Mouse (Mus musculus) intestine, embryonic 16.5 days (tissue): Measurements from ENCODE around the gene Ino80e. TPM values are rescaled to one million over a fixed set of nuclear protein-coding genes. Genes with fewer than 3 reads are reported as not detected.
A peak's percentile ranks its signal among the peaks of the same experiment; 100 is the strongest.

Source experiments
- ATAC-seq: fragments of 200-750 bp; cut with Nextera tagmentation; 2 replicates; pipeline ENCODE4 v1.8.0; 2017; ENCODE audit warnings: moderate TSS enrichment, moderate library complexity
- H3K27ac ChIP-seq: fragments of 300-500 bp; sonication (generic); 2 replicates; pipeline ENCODE4 v1.5.1; 2014; ENCODE audit warnings: mild to moderate bottlenecking, low read length
- H3K27me3 ChIP-seq: fragments of 300-500 bp; sonication (generic); replicated peaks from 2 replicates; pipeline ENCODE4 v1.6.1; 2014; ENCODE audit warnings: low read length, control low read depth, mixed read lengths; ENCODE audit not compliant: control insufficient read depth, insufficient read depth
- H3K36me3 ChIP-seq: fragments of 300-500 bp; sonication (generic); 2 replicates; pipeline ENCODE4 v1.6.1; 2014; ENCODE audit warnings: low read length, control low read depth; ENCODE audit not compliant: control insufficient read depth, insufficient read depth
- H3K4me1 ChIP-seq: fragments of 300-500 bp; sonication (generic); 2 replicates; pipeline ENCODE4 v1.6.1; 2014; ENCODE audit warnings: low read length, control low read depth, mixed read lengths; ENCODE audit not compliant: control insufficient read depth, insufficient read depth
- H3K4me2 ChIP-seq: fragments of 300-500 bp; sonication (generic); 2 replicates; pipeline ENCODE4 v1.6.1; 2014; ENCODE audit warnings: low read depth, low read length, control low read depth
- H3K4me3 ChIP-seq: fragments of 300-500 bp; sonication (generic); 2 replicates; pipeline ENCODE4 v1.5.1; 2014; ENCODE audit warnings: mild to moderate bottlenecking, low read length
- H3K9ac ChIP-seq: fragments of 300-500 bp; sonication (generic); 2 replicates; pipeline ENCODE4 v1.6.1; 2014; ENCODE audit warnings: low read depth, low read length
- H3K9me3 ChIP-seq: fragments of 300-500 bp; sonication (generic); 2 replicates; pipeline ENCODE4 v1.6.1; 2016; ENCODE audit warnings: low read length, control low read depth; ENCODE audit not compliant: control insufficient read depth
- WGBS: fragments of 180-500 bp; shearing (Covaris S2); extraction: QIAGEN DNeasy Blood & Tissue Kit; methylation state at CpG from one replicate; pipeline ENCODE4 v1.1.7; 2014; 5-methylcytosine and 5-hydroxymethylcytosine counted together
- polyA plus RNA-seq: library from polyadenylated mRNA; unstranded; fragments of >200 nt; fragmentation: Nextera tagmentation; extraction: Ambion mirVana; gene quantifications from 2 replicates; pipeline ENCODE4 v1.2.1, GENCODE M21; 2015

Ino80e gene
- polyA plus RNA-seq, 1 experiment from 2014 or later = 62.3 TPM

GRCm38 (mm10) chr7:126884286-126885164, 22.3 kb upstream of the Ino80e start, which contains the start of gene Taok2:
Taok2 (minus strand) TSS chr7:126884703.
- Histone ChIP-seq H3K4me3 (peak within 1 kb of the TSS; percentile 93), H3K27me3 (no peaks in the 10 kb centered on the region), H3K27ac (peak within 1 kb of the TSS; percentile 96), H3K9ac (peak within 1 kb of the TSS; percentile 91), H3K9me3 (no peaks in the 10 kb centered on the region), H3K4me1 (peaks cover 19% of the 10 kb centered on the region), H3K36me3 (peaks cover 11% of the 10 kb centered on the region; the same call in 1 of the 2 replicates), H3K4me2 (peak within 1 kb of the TSS; percentile 73)
- WGBS = under 1% methylated on average over 56 of the region's 56 CpGs
- peak; percentile 98 for ATAC-seq

- peak overlapping the region; percentile 73 for H3K4me2 ChIP-seq
- H3K36me3 ChIP-seq = peaks cover 17% of the 10 kb centered on the region
- H3K27ac ChIP-seq = peak overlapping the region; percentile 96
- WGBS = under 1% methylated on average over 15 of the region's 15 CpGs
- peaks cover 19% of the 10 kb centered on the region for H3K4me1 ChIP-seq
- H3K9me3 ChIP-seq = no peaks in the 10 kb centered on the region
- no peaks in the 10 kb centered on the region for H3K27me3 ChIP-seq
- peak overlapping the region; percentile 93 for H3K4me3 ChIP-seq
- peak; percentile 8 for ATAC-seq
- H3K9ac ChIP-seq = peak overlapping the region; percentile 91
Measured at GRCm38 (mm10) chr7:126883731-126884181, 21.6 kb upstream of the Ino80e start.

GRCm38 (mm10) chr7:126881040-126881439, 18.9 kb upstream of the Ino80e start:
- no peak overlapping the region for H3K4me3 ChIP-seq
- ATAC-seq = no peak
- 0 out of 2 replicates have a peak overlapping the region, but pooled peaks have one; percentile 73 for H3K4me2 ChIP-seq
- H3K9me3 ChIP-seq = no peaks in the 10 kb centered on the region
- H3K27me3 ChIP-seq = no peaks in the 10 kb centered on the region
- peak overlapping the region; percentile 30; the same call in 1 of the 2 replicates for H3K27ac ChIP-seq
- H3K36me3 ChIP-seq = peaks cover 27% of the 10 kb centered on the region
- peaks cover 19% of the 10 kb centered on the region for H3K4me1 ChIP-seq
- H3K9ac ChIP-seq = peak overlapping the region; percentile 91; the same call in 1 of the 2 replicates
- 68% methylated on average over 6 of the region's 6 CpGs for WGBS

- H3K4me1 ChIP-seq = 0 out of 2 replicates have a peak, but pooled peaks cover 8% of the 10 kb centered on the region
- ATAC-seq = no peak
- WGBS = 97% methylated on average over 1 of the region's 1 CpGs
- H3K9me3 ChIP-seq = no peaks in the 10 kb centered on the region
- no peak overlapping the region for H3K27ac ChIP-seq
- H3K27me3 ChIP-seq = no peaks in the 10 kb centered on the region
- no peak overlapping the region for H3K4me3 ChIP-seq
- H3K9ac ChIP-seq = no peak overlapping the region
- H3K36me3 ChIP-seq = peaks cover 46% of the 10 kb centered on the region
- H3K4me2 ChIP-seq = no peak overlapping the region
Measured at GRCm38 (mm10) chr7:126877239-126877638, 15.1 kb upstream of the Ino80e start.

GRCm38 (mm10) chr7:126870520-126870891, 8.3 kb upstream of the Ino80e start:
- peaks cover 31% of the 10 kb centered on the region for H3K36me3 ChIP-seq
- no peak overlapping the region for H3K4me3 ChIP-seq
- ATAC-seq = no peak
- 98% methylated on average over 2 of the region's 2 CpGs for WGBS
- no peak overlapping the region for H3K27ac ChIP-seq
- H3K9ac ChIP-seq = no peak overlapping the region
- H3K9me3 ChIP-seq = no peaks in the 10 kb centered on the region
- no peaks in the 10 kb centered on the region for H3K27me3 ChIP-seq
- no peak overlapping the region for H3K4me2 ChIP-seq
- no peaks in the 10 kb centered on the region for H3K4me1 ChIP-seq

DNA sequence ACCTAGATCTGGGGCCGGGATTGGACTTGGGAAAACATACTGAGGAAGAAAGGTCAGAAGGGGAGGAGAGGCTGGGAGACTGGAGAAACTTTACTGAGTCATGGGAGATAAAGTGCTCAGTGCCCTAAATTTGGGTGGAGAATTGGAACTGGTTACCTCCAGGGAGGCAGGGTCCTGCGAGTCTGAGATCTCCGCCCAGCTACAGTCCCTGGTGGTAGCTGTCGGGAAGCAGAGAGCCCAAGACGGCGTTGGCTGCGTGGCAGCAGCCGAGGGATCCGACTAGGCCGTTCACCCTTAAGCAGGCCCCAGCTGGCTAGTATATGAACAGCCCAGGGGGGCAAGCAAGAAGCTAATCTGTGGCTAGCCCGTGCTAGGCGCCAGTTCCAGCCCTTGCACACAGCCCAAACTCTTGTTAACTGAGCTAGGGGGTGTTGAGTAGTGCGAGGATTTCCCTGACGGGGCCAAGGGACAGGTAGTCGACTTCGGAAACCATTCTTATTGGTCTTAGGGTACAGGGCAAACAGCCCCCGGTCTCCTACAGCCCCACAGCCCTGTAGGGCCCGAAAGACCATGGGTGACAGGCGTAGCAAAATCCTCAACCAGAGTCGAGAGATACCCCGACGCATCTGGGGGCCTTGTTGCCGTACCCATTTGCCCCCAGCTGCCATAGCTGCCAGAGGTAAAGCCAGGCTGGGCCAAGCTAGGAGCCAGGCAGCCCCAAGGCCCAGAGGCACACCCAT, 7.8 kb upstream of the Ino80e start:
- Histone ChIP-seq H3K27ac (no peak overlapping the region), H3K9ac (no peak overlapping the region), H3K4me3 (no peak overlapping the region), H3K4me2 (no peak overlapping the region), H3K36me3 (peaks cover 26% of the 10 kb centered on the region), H3K9me3 (no peaks in the 10 kb centered on the region), H3K27me3 (no peaks in the 10 kb centered on the region), H3K4me1 (no peaks in the 10 kb centered on the region)
- ATAC-seq = no peak
- WGBS = 93% methylated on average over 23 of the region's 23 CpGs

DNA sequence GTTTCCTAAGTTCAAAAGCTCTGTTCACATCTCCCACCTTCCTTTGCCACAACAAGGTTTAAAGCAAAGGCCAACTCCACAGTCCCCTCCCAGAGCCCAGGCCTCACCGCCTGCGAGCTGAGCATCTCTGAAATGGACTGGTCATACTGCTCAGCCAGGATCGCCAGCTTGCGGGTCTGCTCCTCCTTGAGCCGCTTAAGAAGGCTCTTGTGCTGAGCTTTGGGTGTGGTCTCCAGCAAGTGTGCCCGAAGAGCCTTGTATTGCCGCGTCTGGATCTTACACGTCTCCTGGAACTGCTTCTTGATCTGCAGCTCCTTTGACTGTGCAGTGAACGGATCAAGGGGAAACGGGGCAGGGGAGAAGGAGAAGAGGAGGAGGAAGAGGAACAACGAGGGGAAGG, 5.8 kb upstream of the Ino80e start:
- H3K4me3 ChIP-seq = no peak overlapping the region
- no peak for ATAC-seq
- H3K4me2 ChIP-seq = no peak overlapping the region
- no peak overlapping the region for H3K27ac ChIP-seq
- no peaks in the 10 kb centered on the region for H3K9me3 ChIP-seq
- no peaks in the 10 kb centered on the region for H3K27me3 ChIP-seq
- no peak overlapping the region for H3K9ac ChIP-seq
- peaks cover 20% of the 10 kb centered on the region for H3K36me3 ChIP-seq
- WGBS = 82% methylated on average over 12 of the region's 12 CpGs
- peaks cover 18% of the 10 kb centered on the region for H3K4me1 ChIP-seq

DNA sequence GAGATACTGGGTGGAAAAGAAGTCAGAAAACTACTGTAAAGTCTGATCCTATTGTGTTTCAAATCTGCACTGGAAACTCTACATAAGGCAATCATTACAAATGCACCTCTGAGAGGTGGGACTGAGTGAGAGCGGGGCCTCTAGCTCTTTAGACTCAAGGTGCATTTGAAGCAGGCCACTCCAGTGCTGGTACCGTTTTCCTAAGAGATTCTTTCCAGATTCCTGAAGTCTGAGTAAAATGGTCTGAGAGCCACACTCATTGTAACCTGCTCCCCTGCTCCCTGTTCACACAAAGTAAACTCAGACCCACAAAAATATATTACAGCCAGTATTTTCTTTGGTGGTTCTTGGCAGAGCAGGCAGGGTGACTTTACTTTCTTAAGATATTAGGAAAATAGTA, 5.4 kb upstream of the Ino80e start:
- no peak for ATAC-seq

GRCm38 (mm10) chr7:126863791-126864190, 1.6 kb upstream of the Ino80e start:
- H3K4me2 ChIP-seq = peak overlapping the region; percentile 78
- peaks cover 30% of the 10 kb centered on the region for H3K4me1 ChIP-seq
- H3K36me3 ChIP-seq = no peaks in the 10 kb centered on the region; the same call in 1 of the 2 replicates
- WGBS = 58% methylated on average over 6 of the region's 6 CpGs
- no peaks in the 10 kb centered on the region for H3K27me3 ChIP-seq
- no peak overlapping the region for H3K27ac ChIP-seq
- no peak for ATAC-seq
- H3K4me3 ChIP-seq = peak overlapping the region; percentile 65; the same call in 1 of the 2 replicates
- peak overlapping the region; percentile 65 for H3K9ac ChIP-seq
- H3K9me3 ChIP-seq = no peaks in the 10 kb centered on the region

More for the DNA sequence above, 5.4 kb upstream of the Ino80e start:
- Histone ChIP-seq H3K4me3 (no peak overlapping the region), H3K27ac (no peak overlapping the region), H3K4me2 (no peak overlapping the region), H3K27me3 (no peaks in the 10 kb centered on the region), H3K9me3 (no peaks in the 10 kb centered on the region), H3K36me3 (peaks cover 17% of the 10 kb centered on the region), H3K4me1 (peaks cover 22% of the 10 kb centered on the region), H3K9ac (no peak overlapping the region)
- WGBS = 80% methylated on average over 2 of the region's 2 CpGs
